Comparison of ENCODE assay signal across 9 mouse cellular contexts in the genomic region with DNA sequence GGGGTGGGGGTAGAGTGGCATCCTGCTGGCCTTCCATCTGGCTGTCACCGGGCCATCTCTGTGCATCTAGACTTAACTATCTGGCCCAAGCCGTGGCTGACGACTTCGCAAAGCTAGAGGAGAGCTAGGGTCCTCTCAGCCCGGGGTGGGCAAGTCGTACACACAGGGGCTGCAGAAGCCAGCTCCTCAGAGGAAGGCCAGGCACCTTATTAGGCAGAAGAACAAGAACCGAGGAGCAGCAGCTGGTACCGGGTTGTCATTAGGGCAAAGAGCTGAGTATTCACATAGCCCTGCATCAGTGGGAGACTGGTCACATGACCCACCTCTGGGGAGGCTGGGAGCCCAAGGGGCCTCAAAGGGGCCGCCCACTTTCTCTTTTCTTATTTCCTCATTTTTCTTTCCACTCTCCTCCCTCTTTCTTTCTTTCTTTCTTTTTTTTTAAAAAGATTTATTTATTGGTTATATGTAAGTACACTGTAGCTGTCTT. TPM values are rescaled to one million over a fixed set of nuclear protein-coding genes. Genes with fewer than 3 reads are reported as not detected.
DNase-seq lines count a peak whose midpoint lies in the region; ATAC-seq lines count a peak whose summit lies in the region.
"Had no signal": no experiment of that assay in that cellular context is flagged by ENCODE, and none has a peak within 500 bp of the region (broad histone marks: within the 10 kb centered on the region; RNA-seq: fewer than 3 reads in every experiment).

No protein-coding gene starts in this region.

- H3K4me1 ChIP-seq in embryonic facial prominence, embryonic 13.5 days = peaks cover 17% of the 10 kb centered on the region
- H3K4me1 ChIP-seq in intestine, embryonic 15.5 days (replicated peaks) = peaks cover 6% of the 10 kb centered on the region; the same call in 1 of the 2 replicates
- H3K4me1 ChIP-seq in neural tube, embryonic 14.5 days (ENCODE audit: control insufficient read depth, insufficient read depth, low read length) = peaks cover 10% of the 10 kb centered on the region; the same call in 1 of the 2 replicates

- intact Hi-C loops in left cerebral cortex, postnatal 4 days (cut with DNase I) = no loop called here
- intact Hi-C loops in left cerebral cortex, postnatal 10 days (cut with DNase I) = no loop called here

- H3K27me3 ChIP-seq in embryonic facial prominence, embryonic 13.5 days = no peaks in the 10 kb centered on the region
- no peaks in the 10 kb centered on the region for H3K27me3 ChIP-seq in intestine, embryonic 15.5 days (replicated peaks)
- H3K27me3 ChIP-seq in neural tube, embryonic 14.5 days (ENCODE audit: control insufficient read depth, insufficient read depth, low read length) = no peaks in the 10 kb centered on the region

- no peaks in the 10 kb centered on the region for H3K9me3 ChIP-seq in embryonic facial prominence, embryonic 13.5 days
- no peaks in the 10 kb centered on the region for H3K9me3 ChIP-seq in intestine, embryonic 15.5 days
- no peaks in the 10 kb centered on the region for H3K9me3 ChIP-seq in neural tube, embryonic 14.5 days (ENCODE audit: control insufficient read depth, low read length)

- H3K27ac ChIP-seq in embryonic facial prominence, embryonic 13.5 days = no peak overlapping the region
- 0 out of 2 replicates have a peak overlapping the region, but pooled peaks have one; percentile 23 for H3K27ac ChIP-seq in intestine, embryonic 15.5 days
- peak overlapping the region; percentile 67 for H3K27ac ChIP-seq in neural tube, embryonic 14.5 days (ENCODE audit: low read depth, low read length)

- H3K4me3 ChIP-seq in embryonic facial prominence, embryonic 13.5 days = peak overlapping the region; percentile 25
- peak overlapping the region; percentile 11; the same call in 1 of the 2 replicates for H3K4me3 ChIP-seq in intestine, embryonic 15.5 days (replicated peaks)
- H3K4me3 ChIP-seq in neural tube, embryonic 14.5 days (ENCODE audit: low read depth, low read length) = no peak overlapping the region

- ATAC-seq in embryonic facial prominence, embryonic 13.5 days (ENCODE audit: insufficient number of reproducible peaks, insufficient read depth, low FRiP score, low TSS enrichment, low read depth) = no peak
- peak; percentile 68; the same call in 1 of the 2 replicates for ATAC-seq in intestine, embryonic 15.5 days
- ATAC-seq in neural tube, embryonic 14.5 days (ENCODE audit: low read depth) = peak; percentile 29; the same call in 1 of the 2 replicates

- peak overlapping the region; percentile 52 for H3K4me2 ChIP-seq in embryonic facial prominence, embryonic 13.5 days
- H3K4me2 ChIP-seq in intestine, embryonic 15.5 days (replicated peaks) = peak overlapping the region; percentile 53
- H3K4me2 ChIP-seq in neural tube, embryonic 14.5 days (ENCODE audit: low read depth, low read length) = peak overlapping the region; percentile 36; the same call in 1 of the 2 replicates

- H3K9ac ChIP-seq in embryonic facial prominence, embryonic 13.5 days = peak overlapping the region; percentile 36; the same call in 1 of the 2 replicates
- no peak overlapping the region for H3K9ac ChIP-seq in intestine, embryonic 15.5 days
- 0 out of 2 replicates have a peak overlapping the region, but pooled peaks have one; percentile 16 for H3K9ac ChIP-seq in neural tube, embryonic 14.5 days (replicated peaks; ENCODE audit: low read depth, low read length)

- H3K36me3 ChIP-seq in embryonic facial prominence, embryonic 13.5 days = no peaks in the 10 kb centered on the region
- no peaks in the 10 kb centered on the region for H3K36me3 ChIP-seq in intestine, embryonic 15.5 days
- no peaks in the 10 kb centered on the region for H3K36me3 ChIP-seq in neural tube, embryonic 14.5 days (ENCODE audit: control insufficient read depth, insufficient read depth, low read length)

- 9% methylated on average over 9 of the region's 9 CpGs for WGBS in embryonic facial prominence, embryonic 13.5 days
- WGBS in intestine, embryonic 15.5 days = 9% methylated on average over 9 of the region's 9 CpGs
- 8% methylated on average over 9 of the region's 9 CpGs for WGBS in neural tube, embryonic 14.5 days

- peak; percentile 17 for DNase-seq in left cerebral cortex, postnatal 4 days
- no peak for DNase-seq in left cerebral cortex, postnatal 10 days (ENCODE audit: extremely low spot score in 1 of 2, low spot score in 2 of 2)
- DNase-seq in cerebellum, postnatal 25 days = no peak
- no peak for DNase-seq in right cerebral cortex, postnatal 14 days
- DNase-seq in right cerebral cortex, adult 18-20 months = no peak

RNA-seq across cellular contexts. Expression of gene Jph3, which starts 30.8 kb away (rescaled TPM):
- 100 to 1,000 TPM; 116 to 119 TPM for total RNA-seq in left cerebral cortex, postnatal 4 days (2021)
- 100 to 1,000 TPM; 135 to 148 TPM for total RNA-seq in left cerebral cortex, postnatal 10 days (2021)
- 2.0 and 2.4 TPM in 2 replicates for polyA plus RNA-seq in embryonic facial prominence, embryonic 13.5 days (2015; fragmentation: Nextera tagmentation; extraction: Ambion mirVana)
- polyA plus RNA-seq in intestine, embryonic 15.5 days (2015; fragmentation: Nextera tagmentation; extraction: Ambion mirVana) = 4.5 and 5.1 TPM in 2 replicates
- polyA plus RNA-seq in neural tube, embryonic 14.5 days (2014; fragmentation: Nextera tagmentation; extraction: Ambion mirVana) = 84.2 and 89.0 TPM in 2 replicates
- total RNA-seq: hematopoietic stem cell, adult 5-6 weeks had no signal

RNA-seq across cellular contexts. Expression of gene Zcchc14, which starts 46.0 kb away (rescaled TPM):
- 100 to 1,000 TPM; 138 to 140 TPM for total RNA-seq in left cerebral cortex, postnatal 4 days (2021)
- 10 to 100 TPM; 80.7 to 87.0 TPM for total RNA-seq in left cerebral cortex, postnatal 10 days (2021)
- polyA plus RNA-seq in embryonic facial prominence, embryonic 13.5 days (2015; fragmentation: Nextera tagmentation; extraction: Ambion mirVana) = 19.4 and 19.9 TPM in 2 replicates
- polyA plus RNA-seq in intestine, embryonic 15.5 days (2015; fragmentation: Nextera tagmentation; extraction: Ambion mirVana) = 10.7 and 11.2 TPM in 2 replicates
- polyA plus RNA-seq in neural tube, embryonic 14.5 days (2014; fragmentation: Nextera tagmentation; extraction: Ambion mirVana) = 36.2 and 40.2 TPM in 2 replicates

Comparison
In these comparisons a context has a peak if more than half of its experiments do, and no peak if none do; other contexts are left out.
1. RNA of gene Jph3, which starts 30.8 kb away (polyA plus RNA-seq): 84.2 to 89.0 TPM in neural tube, embryonic 14.5 days; 4.5 to 5.1 TPM in intestine, embryonic 15.5 days and 2.0 to 2.4 TPM in embryonic facial prominence, embryonic 13.5 days; every median in the first group is over 10 times any median in the second.
2. Peak in every context shown above with its lines, with median percentiles within 50 percentile points of each other: H3K4me2 ChIP-seq.